Mouse (Mus musculus) testis, adult 2 months (tissue): Measurements from ENCODE around the gene Pde2a.

ENCODE experiments used
- CTCF ChIP-seq: fragments of 200-500 bp; IDR thresholded peaks from 2 replicates; pipeline ENCODE4 v1.5.1; 2012; ENCODE audit warnings: low read depth, mild to moderate bottlenecking, inconsistent platforms, low read length, moderate library complexity; ENCODE audit not compliant: control insufficient read depth, insufficient read depth, insufficient replicate concordance
- POLR2A ChIP-seq: fragments of 200-500 bp; IDR thresholded peaks from 2 replicates; pipeline ENCODE4 v1.6.1; 2012; ENCODE audit warnings: low read depth, mild to moderate bottlenecking, inconsistent platforms, low read length, moderate library complexity; ENCODE audit not compliant: control insufficient read depth

DNA sequence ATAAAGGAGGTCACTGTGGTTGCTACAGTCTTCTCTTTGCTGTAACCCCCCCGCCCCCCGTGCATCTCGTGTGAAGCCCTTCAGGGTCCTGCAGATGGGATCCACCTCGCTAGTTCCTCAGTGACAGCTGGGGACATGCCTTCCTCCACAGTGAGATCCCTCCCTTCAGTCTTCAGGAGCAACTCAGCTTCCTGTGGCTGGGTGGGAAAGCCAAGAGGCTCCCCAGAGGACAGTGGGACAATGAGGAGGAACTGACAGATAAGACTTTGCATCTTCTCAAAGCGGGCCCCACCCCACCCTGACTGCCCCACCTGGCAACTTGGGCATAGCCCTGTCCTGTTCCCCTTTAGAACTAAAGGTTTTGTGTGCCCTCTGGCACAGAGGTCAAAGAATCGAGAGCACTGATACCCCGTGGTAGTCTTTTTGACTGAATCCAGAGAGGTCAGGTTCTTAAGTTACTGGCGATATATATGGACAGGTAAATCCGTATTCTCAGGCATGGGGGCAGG lies 37.9 kb downstream of the Pde2a start:
- TF ChIP-seq CTCF (no peak), POLR2A (no peak)
